Mouse (Mus musculus) granulocyte monocyte progenitor cell, adult 5-6 weeks (primary cell): ENCODE results near the gene Tcp11. TPM values are rescaled to one million over a fixed set of nuclear protein-coding genes. Genes with fewer than 3 reads are reported as not detected.

Experiments used
- ATAC-seq: replicated peaks from 2 replicates; pipeline ENCODE4 v1.8.0; 2016; ENCODE audit warnings: mild to moderate bottlenecking, moderate TSS enrichment, inconsistent platforms; ENCODE audit not compliant: poor library complexity, severe bottlenecking
- total RNA-seq, 2 experiments: library from RNA; stranded (forward) in 1 of 2; stranded (reverse) in 1 of 2; fragments of 200-712, 200-1000 nt in 1 of 2; fragments of >200 nt in 1 of 2; fragmentation: Nextera tagmentation in 1 of 2; gene quantifications; 2 replicates each; pipeline ENCODE4 v1.2.3; 2014 to 2017

Gene Tcp11
- total RNA-seq, 2 experiments from 2014 or later = 2.4 TPM; not detected in 1

DNA sequence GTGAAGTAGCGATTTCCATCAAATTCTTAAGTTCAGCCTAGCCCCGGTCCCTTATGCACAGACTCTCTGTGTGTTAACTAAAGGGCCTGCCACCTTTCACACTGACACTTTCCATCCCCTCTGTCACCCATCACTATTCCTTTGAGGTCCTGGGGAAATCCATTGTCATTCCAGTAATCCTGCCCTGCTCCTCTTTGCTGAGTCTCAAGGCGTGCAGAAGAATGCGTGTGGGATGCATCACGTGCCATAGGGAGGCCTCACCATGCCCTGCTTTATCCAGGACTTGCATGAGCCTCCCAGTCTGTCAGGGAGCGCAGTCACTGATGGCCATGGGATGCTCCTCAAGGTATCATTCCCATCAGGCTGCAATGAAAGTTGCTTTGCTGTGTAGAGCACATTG, 62.1 kb downstream of the Tcp11 start:
- no peak for ATAC-seq

Other genes with a start within 250 kb of the Tcp11 start
- gene Snrpc, start 242.5 kb downstream of the Tcp11 start, total RNA-seq (2014; fragmentation: Nextera tagmentation) = 132 and 184 TPM in 2 replicates
- gene Snrpc, start 242.5 kb downstream of the Tcp11 start, total RNA-seq (2017) = 117 and 161 TPM in 2 replicates
- gene Uhrf1bp1, start 224.2 kb downstream of the Tcp11 start, total RNA-seq (2014; fragmentation: Nextera tagmentation) = 13.6 and 19.4 TPM in 2 replicates
- 6.7 and 6.9 TPM in 2 replicates for gene Uhrf1bp1, start 224.2 kb downstream of the Tcp11 start, total RNA-seq (2017)
- gene Anks1, start 171.3 kb downstream of the Tcp11 start, total RNA-seq (2014; fragmentation: Nextera tagmentation) = 49.0 and 66.4 TPM in 2 replicates
- gene Anks1, start 171.3 kb downstream of the Tcp11 start, total RNA-seq (2017) = 31.9 and 34.9 TPM in 2 replicates
- gene Taf11, start 170.8 kb downstream of the Tcp11 start, total RNA-seq (2014; fragmentation: Nextera tagmentation) = 39.9 and 46.9 TPM in 2 replicates
- 35.7 and 44.0 TPM in 2 replicates for gene Taf11, start 170.8 kb downstream of the Tcp11 start, total RNA-seq (2017)
- gene Scube3, start 61.5 kb upstream of the Tcp11 start, total RNA-seq (2014; fragmentation: Nextera tagmentation) = not detected in 2 replicates
- gene Scube3, start 61.5 kb upstream of the Tcp11 start, total RNA-seq (2017) = not detected in 2 replicates
- gene Zfp523, start 96.5 kb upstream of the Tcp11 start, total RNA-seq (2014; fragmentation: Nextera tagmentation) = 14.5 and 20.9 TPM in 2 replicates
- gene Zfp523, start 96.5 kb upstream of the Tcp11 start, total RNA-seq (2017) = 19.5 and 29.1 TPM in 2 replicates
- gene Def6, start 127.1 kb upstream of the Tcp11 start, total RNA-seq (2014; fragmentation: Nextera tagmentation) = 57.9 and 67.3 TPM in 2 replicates
- gene Def6, start 127.1 kb upstream of the Tcp11 start, total RNA-seq (2017) = 108 and 142 TPM in 2 replicates
- 8.4 and 8.8 TPM in 2 replicates for gene Ppard, start 152.1 kb upstream of the Tcp11 start, total RNA-seq (2014; fragmentation: Nextera tagmentation)
- gene Ppard, start 152.1 kb upstream of the Tcp11 start, total RNA-seq (2017) = 0.34 and 5.6 TPM in 2 replicates
- 41.7 and 47.9 TPM in 2 replicates for gene Fance, start 232.9 kb upstream of the Tcp11 start, total RNA-seq (2014; fragmentation: Nextera tagmentation)
- 15.0 and 16.4 TPM in 2 replicates for gene Fance, start 232.9 kb upstream of the Tcp11 start, total RNA-seq (2017)
- gene Rpl10a, start 247.8 kb upstream of the Tcp11 start, total RNA-seq (2014; fragmentation: Nextera tagmentation) = 2,618 and 3,063 TPM in 2 replicates
- gene Rpl10a, start 247.8 kb upstream of the Tcp11 start, total RNA-seq (2017) = 785 and 838 TPM in 2 replicates